In the genomic region with DNA sequence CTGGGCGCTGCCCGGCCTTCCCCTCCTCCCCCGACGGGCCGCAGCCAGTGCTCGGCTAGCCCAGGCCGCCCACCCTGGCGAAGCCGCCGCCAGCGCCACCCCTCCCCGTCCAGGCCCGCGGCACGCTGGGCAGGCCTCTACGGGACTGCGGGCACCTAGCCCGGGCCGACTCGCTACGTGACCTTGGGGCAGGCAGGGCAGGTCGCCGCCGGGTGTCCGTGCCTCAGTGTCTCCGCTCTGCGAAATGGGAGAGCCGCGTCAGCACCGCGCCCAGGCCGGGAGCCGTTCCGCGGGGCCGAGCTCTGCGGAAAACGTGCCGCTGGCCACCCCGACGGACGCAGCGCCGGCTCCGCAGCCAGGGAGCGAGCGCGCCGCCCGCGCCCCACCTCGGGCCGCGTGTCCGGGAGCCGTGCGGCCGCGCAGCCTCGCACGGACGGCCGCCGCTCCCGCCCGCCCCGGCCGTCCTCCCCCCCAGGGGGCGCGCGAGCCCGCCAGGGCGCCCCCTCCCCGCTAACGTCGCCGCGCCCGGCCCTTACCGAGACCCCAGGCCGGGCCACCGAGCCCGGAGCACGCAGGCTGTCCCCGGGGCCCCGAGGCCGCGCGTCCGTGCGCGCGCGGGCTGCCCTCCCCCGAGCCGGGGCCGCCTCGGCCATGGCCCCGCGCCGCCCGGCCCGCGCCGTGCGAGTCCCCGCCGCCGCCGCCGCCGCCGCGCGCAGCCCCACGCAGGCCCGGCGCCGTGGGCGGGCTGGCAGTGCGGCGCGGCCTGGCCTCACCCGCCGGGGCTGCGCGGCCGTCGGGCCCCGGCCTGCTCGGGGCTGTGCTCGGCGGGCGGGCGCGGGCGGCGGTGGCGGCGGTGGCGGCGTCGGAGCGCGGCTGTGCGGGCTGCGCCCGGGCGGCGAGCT, we compare ENCODE assay signal across 8 mouse cellular contexts. TPM values are rescaled to one million over a fixed set of nuclear protein-coding genes. Genes with fewer than 3 reads are reported as not detected.
A peak's percentile ranks its signal among the peaks of the same experiment; 100 is the strongest.
DNase-seq lines count a peak whose midpoint lies in the region; ATAC-seq and TF ChIP-seq lines count a peak whose summit lies in the region.

No protein-coding gene starts in this region.

- H3K9ac ChIP-seq in heart, adult 2 months (ENCODE audit: low read depth, low read length) = peak overlapping the region; percentile 72
- peak overlapping the region; percentile 86 for H3K9ac ChIP-seq in lung, embryonic 14.5 days
- peak overlapping the region; percentile 88 for H3K9ac ChIP-seq in neural tube, embryonic 14.5 days (replicated peaks; ENCODE audit: low read depth, low read length)

- H3K9me3 ChIP-seq in lung, embryonic 14.5 days (ENCODE audit: low read depth, low read length) = no peaks in the 10 kb centered on the region
- H3K9me3 ChIP-seq in neural tube, embryonic 14.5 days (ENCODE audit: control insufficient read depth, low read length) = no peaks in the 10 kb centered on the region

- no peaks in the 10 kb centered on the region for H3K27me3 ChIP-seq in heart, adult 2 months (ENCODE audit: control insufficient read depth, insufficient read depth, low read length)
- H3K27me3 ChIP-seq in lung, embryonic 14.5 days (ENCODE audit: insufficient read depth, low read length) = no peaks in the 10 kb centered on the region
- no peaks in the 10 kb centered on the region for H3K27me3 ChIP-seq in neural tube, embryonic 14.5 days (ENCODE audit: control insufficient read depth, insufficient read depth, low read length)

- no peak for TF ChIP-seq CTCF in heart, adult 2 months (IDR thresholded peaks at IDR 0.05)
- no peak for TF ChIP-seq CTCF in lung, embryonic 14.5 days (IDR thresholded peaks at IDR 0.05; ENCODE audit: low read depth)

- H3K79me2 ChIP-seq in heart, adult 2 months (replicated peaks; ENCODE audit: control insufficient read depth, insufficient read depth, low read length) = peaks cover 2% of the 10 kb centered on the region; the same call in 1 of the 2 replicates

- H3K36me3 ChIP-seq in heart, adult 2 months (ENCODE audit: control insufficient read depth, insufficient read depth, low read length) = peaks cover 4% of the 10 kb centered on the region; the same call in 1 of the 2 replicates
- H3K36me3 ChIP-seq in lung, embryonic 14.5 days (ENCODE audit: insufficient read depth) = peaks cover 18% of the 10 kb centered on the region
- peaks cover 10% of the 10 kb centered on the region for H3K36me3 ChIP-seq in neural tube, embryonic 14.5 days (ENCODE audit: control insufficient read depth, insufficient read depth, low read length)

- H3K4me3 ChIP-seq in heart, adult 2 months = peak overlapping the region; percentile 67
- H3K4me3 ChIP-seq in lung, embryonic 14.5 days (ENCODE audit: low read depth, low read length) = peak overlapping the region; percentile 80
- peak overlapping the region; percentile 79 for H3K4me3 ChIP-seq in neural tube, embryonic 14.5 days (ENCODE audit: low read depth, low read length)

- H3K27ac ChIP-seq in heart, adult 2 months = peak overlapping the region; percentile 26; the same call in 1 of the 2 replicates
- peak overlapping the region; percentile 89 for H3K27ac ChIP-seq in lung, embryonic 14.5 days (ENCODE audit: low read depth)
- H3K27ac ChIP-seq in neural tube, embryonic 14.5 days (ENCODE audit: low read depth, low read length) = peak overlapping the region; percentile 88

- ATAC-seq in lung, embryonic 14.5 days (ENCODE audit: insufficient read depth) = peak; percentile 64
- peak; percentile 59 for ATAC-seq in neural tube, embryonic 14.5 days (ENCODE audit: low read depth)

- intact Hi-C loops in heart, adult 2 months (cut with DNase I) = loop anchor here (1.0 to 10.0 kb wide), 3 partner anchors 37 to 213 kb away; a partner anchor contains a TSS

- peak; percentile 48 for DNase-seq in CD4-positive, CD25-positive, alpha-beta regulatory T cell, adult 2 months (ENCODE audit: low read depth, low spot score)
- peak; percentile 34 for DNase-seq in adipocyte (ENCODE audit: low spot score)
- DNase-seq in embryo, embryonic 10 days (ENCODE audit: low spot score) = peak; percentile 50
- peak; percentile 60 to 64 for DNase-seq in heart, adult 2 months
- peak; percentile 31 to 36 for DNase-seq in kidney, adult 8-10 months
- peak; percentile 64 for DNase-seq in lung, embryonic 14.5 days
- DNase-seq in thymus, postnatal 36 days = peak; percentile 43 to 50

- H3K4me1 ChIP-seq in heart, adult 2 months (ENCODE audit: control insufficient read depth, insufficient read depth, low read length) = 0 out of 2 replicates have a peak, but pooled peaks cover 1% of the 10 kb centered on the region
- no peaks in the 10 kb centered on the region for H3K4me1 ChIP-seq in lung, embryonic 14.5 days (ENCODE audit: insufficient read depth)
- H3K4me1 ChIP-seq in neural tube, embryonic 14.5 days (ENCODE audit: control insufficient read depth, insufficient read depth, low read length) = 0 out of 2 replicates have a peak, but pooled peaks cover 3% of the 10 kb centered on the region

- no peak for TF ChIP-seq POLR2A in heart, adult 2 months (IDR thresholded peaks at IDR 0.05; ENCODE audit: insufficient read depth, low read depth, low read length)

- TF ChIP-seq EP300 in heart, adult 2 months (IDR thresholded peaks at IDR 0.05; ENCODE audit: insufficient read depth, low read depth, low read length) = no peak

- H3K4me2 ChIP-seq in lung, embryonic 14.5 days = peak overlapping the region; percentile 77
- H3K4me2 ChIP-seq in neural tube, embryonic 14.5 days (ENCODE audit: low read depth, low read length) = peak overlapping the region; percentile 67

- WGBS in heart, adult 2 months = 15% methylated on average over 142 of the region's 150 CpGs
- under 1% methylated on average over 76 of the region's 150 CpGs for WGBS in lung, embryonic 14.5 days
- under 1% methylated on average over 79 of the region's 150 CpGs for WGBS in neural tube, embryonic 14.5 days

RNA-seq across cellular contexts. Expression of a gene that starts 1.0 kb away (rescaled TPM):
- 10 to 100 TPM; 13.8 to 15.6 TPM for total RNA-seq in heart, adult 2 months (2021)
- 10.0 and 15.8 TPM in 2 replicates for polyA plus RNA-seq in heart, adult 2 months (2012; rRNA removed)
- 8.6 and 8.7 TPM in 2 replicates for polyA plus RNA-seq in lung, embryonic 14.5 days (2014; fragmentation: Nextera tagmentation; extraction: Ambion mirVana)
- 12.1 and 12.4 TPM in 2 replicates for polyA plus RNA-seq in neural tube, embryonic 14.5 days (2014; fragmentation: Nextera tagmentation; extraction: Ambion mirVana)

RNA-seq across cellular contexts. Expression of a gene that starts 38.7 kb away (rescaled TPM):
- 1 to 10 TPM; 9.5 to 9.8 TPM for total RNA-seq in heart, adult 2 months (2021)
- 8.7 and 10.2 TPM in 2 replicates for polyA plus RNA-seq in heart, adult 2 months (2012; rRNA removed)
- polyA plus RNA-seq in lung, embryonic 14.5 days (2014; fragmentation: Nextera tagmentation; extraction: Ambion mirVana) = 27.3 and 30.1 TPM in 2 replicates
- polyA plus RNA-seq in neural tube, embryonic 14.5 days (2014; fragmentation: Nextera tagmentation; extraction: Ambion mirVana) = 22.9 and 23.9 TPM in 2 replicates

Comparison
In these comparisons a context has a peak if more than half of its experiments do, and no peak if none do; other contexts are left out.
1. Peak in every context shown above with its lines: DNase-seq, ATAC-seq, H3K4me3 ChIP-seq and H3K27ac ChIP-seq.
2. H3K27ac ChIP-seq: peak in every context shown above with its lines; median percentile 89 in lung, embryonic 14.5 days; 88 in neural tube, embryonic 14.5 days; 26 in heart, adult 2 months.